Mouse (Mus musculus): ENCODE results near the gene Mbd5. TPM values are rescaled to one million over a fixed set of nuclear protein-coding genes. Genes with fewer than 3 reads are reported as not detected.

Mbd5 gene
- total and polyA plus RNA-seq, 3 experiments = 4.4 to 8.7 TPM; not detected in 1

DNA sequence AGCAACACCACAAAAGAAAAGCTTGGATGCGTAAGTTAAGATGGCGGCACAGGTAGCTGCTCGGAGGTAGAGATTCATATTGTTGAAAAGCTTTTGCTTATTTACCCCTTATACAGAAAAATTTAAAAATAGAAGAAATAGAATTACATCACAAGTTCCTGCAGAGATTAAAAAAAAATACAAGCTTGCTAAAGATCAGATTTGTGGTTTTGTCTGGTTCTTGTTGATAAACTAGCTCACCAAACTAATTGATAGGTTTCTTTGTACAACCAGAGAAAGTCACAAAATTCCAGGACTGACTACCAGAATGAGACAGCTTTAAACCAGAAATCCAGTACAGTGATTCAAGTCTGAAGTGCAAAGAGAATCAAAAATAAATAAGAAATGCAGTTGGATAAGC is 242.4 kb downstream of the Mbd5 start:
- DNase-seq (ENCODE audit: low read depth, low spot score) = peak; percentile 11
- no peak overlapping the region for H3K4me3 ChIP-seq (ENCODE audit: control insufficient read depth in 1 of 2, insufficient read depth in 1 of 2, low read depth in 2 of 2, low read length in 2 of 2)
- TF ChIP-seq EP300 (IDR thresholded peaks at IDR 0.05; ENCODE audit: low read depth in 1 of 2, low read length in 2 of 2) = peak in 1 of 2 experiments; percentile 39; a peak in 1 of 4 replicates
- TF ChIP-seq ZNF384 (IDR thresholded peaks at IDR 0.05; ENCODE audit: low read depth, low read length) = 0 out of 2 replicates have a peak, but pooled peaks have one; percentile 20
- TF ChIP-seq TCF12 (IDR thresholded peaks at IDR 0.05; ENCODE audit: low read depth, low read length) = peak; percentile 64; the same call in 1 of the 2 replicates
- no peak for TF ChIP-seq UBTF (IDR thresholded peaks at IDR 0.05; ENCODE audit: borderline replicate concordance, insufficient read depth, low read depth, low read length)
- peak; percentile 94 for TF ChIP-seq RCOR1 (IDR thresholded peaks at IDR 0.05; ENCODE audit: low read depth, low read length)
- TF ChIP-seq MYB (IDR thresholded peaks at IDR 0.05; ENCODE audit: low read depth, low read length) = no peak
- TF ChIP-seq POLR2AphosphoS2 (IDR thresholded peaks at IDR 0.05; ENCODE audit: low read length) = no peak
- TF ChIP-seq E2F4 (IDR thresholded peaks at IDR 0.05; ENCODE audit: borderline replicate concordance, low read depth, low read length) = no peak
- no peak for TF ChIP-seq ZC3H11A (IDR thresholded peaks at IDR 0.05; ENCODE audit: low read depth, low read length)
- no peaks in the 10 kb centered on the region for H3K79me2 ChIP-seq (ENCODE audit: control insufficient read depth, insufficient read depth, low read length, poor library complexity)
- H3K9ac ChIP-seq (ENCODE audit: control insufficient read depth, low read depth, low read length, poor library complexity, severe bottlenecking) = no peak overlapping the region
- H3K9me3 ChIP-seq (replicated peaks; ENCODE audit: insufficient read depth, low read length) = no peaks in the 10 kb centered on the region
- H3K27ac ChIP-seq (ENCODE audit: control insufficient read depth, low read depth, low read length) = no peak overlapping the region
- H3K4me1 ChIP-seq (ENCODE audit: control insufficient read depth in 1 of 2, insufficient read depth in 2 of 2, low read length in 2 of 2) = no peaks in the 10 kb centered on the region
- no peaks in the 10 kb centered on the region for H3K27me3 ChIP-seq (ENCODE audit: control insufficient read depth in 1 of 2, insufficient read depth in 2 of 2, low read length in 2 of 2)
- H3K36me3 ChIP-seq (ENCODE audit: control insufficient read depth in 1 of 2, insufficient read depth in 2 of 2, low read length in 2 of 2) = no peaks in the 10 kb centered on the region

DNA sequence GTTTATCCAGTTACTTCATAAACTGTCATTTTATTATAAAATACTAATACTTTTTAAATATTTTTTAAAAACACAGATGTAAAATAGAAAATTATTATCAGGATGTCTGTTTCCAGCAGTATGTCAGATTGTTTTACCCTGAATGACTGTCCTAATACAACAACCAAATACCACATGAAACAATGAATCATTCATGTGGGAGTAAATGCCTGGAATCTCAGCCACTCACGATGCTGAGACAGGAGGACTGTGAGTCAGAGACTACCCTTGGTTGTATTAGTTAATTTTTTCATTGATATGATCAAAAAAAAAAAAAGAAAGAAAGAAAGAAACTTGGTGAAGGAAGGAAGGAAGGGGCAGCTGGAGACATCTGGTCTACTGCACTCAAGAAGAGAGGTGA is 254.8 kb downstream of the Mbd5 start:
- H3K4me3 ChIP-seq (ENCODE audit: control insufficient read depth in 1 of 2, insufficient read depth in 1 of 2, low read depth in 2 of 2, low read length in 2 of 2) = no peak overlapping the region
- H3K27me3 ChIP-seq (ENCODE audit: control insufficient read depth in 1 of 2, insufficient read depth in 2 of 2, low read length in 2 of 2) = no peaks in the 10 kb centered on the region
- no peak for DNase-seq (ENCODE audit: low read depth, low spot score)
- H3K4me1 ChIP-seq (ENCODE audit: control insufficient read depth in 1 of 2, insufficient read depth in 2 of 2, low read length in 2 of 2) = peaks cover 0 to 2% of the 10 kb centered on the region in 2 experiments; a peak in 1 of 4 replicates
- no peak overlapping the region for H3K9ac ChIP-seq (ENCODE audit: control insufficient read depth, low read depth, low read length, poor library complexity, severe bottlenecking)
- H3K79me2 ChIP-seq (ENCODE audit: control insufficient read depth, insufficient read depth, low read length, poor library complexity) = no peaks in the 10 kb centered on the region
- TF ChIP-seq POLR2A (IDR thresholded peaks at IDR 0.05; ENCODE audit: control insufficient read depth in 1 of 2, insufficient read depth in 1 of 2, low read depth in 1 of 2, low read length in 2 of 2, poor library complexity in 1 of 2) (no peak), CHD2 (IDR thresholded peaks at IDR 0.05; ENCODE audit: low read length) (no peak), HCFC1 (IDR thresholded peaks at IDR 0.05; ENCODE audit: low read depth, low read length) (no peak), USF1 (IDR thresholded peaks at IDR 0.05; ENCODE audit: low read depth, low read length) (no peak), MAZ (IDR thresholded peaks at IDR 0.05; ENCODE audit: low read depth, low read length) (no peak), KAT2A (conservative IDR thresholded peaks at IDR 0.05; ENCODE audit: low read depth, low read length) (no peak), TAL1 (IDR thresholded peaks at IDR 0.05; ENCODE audit: low read length) (no peak), MYB (IDR thresholded peaks at IDR 0.05; ENCODE audit: low read depth, low read length) (no peak), RAD21 (IDR thresholded peaks at IDR 0.05; ENCODE audit: low read depth, low read length) (no peak), TCF12 (IDR thresholded peaks at IDR 0.05; ENCODE audit: low read depth, low read length) (no peak), SIN3A (IDR thresholded peaks at IDR 0.05; ENCODE audit: low read length) (no peak), MXI1 (IDR thresholded peaks at IDR 0.05; ENCODE audit: low read depth, low read length) (no peak), ETS1 (IDR thresholded peaks at IDR 0.05; ENCODE audit: low read depth, low read length) (no peak), BHLHE40 (IDR thresholded peaks at IDR 0.05; ENCODE audit: borderline replicate concordance, low read depth, low read length) (no peak), ZKSCAN1 (IDR thresholded peaks at IDR 0.05; ENCODE audit: low read depth, low read length) (no peak), CHD1 (IDR thresholded peaks at IDR 0.05; ENCODE audit: low read depth, low read length) (no peak)
- no peak overlapping the region for H3K27ac ChIP-seq (ENCODE audit: control insufficient read depth, low read depth, low read length)
- peaks cover 0 to 3% of the 10 kb centered on the region in 2 experiments; a peak in 2 of 4 replicates for H3K36me3 ChIP-seq (ENCODE audit: control insufficient read depth in 1 of 2, insufficient read depth in 2 of 2, low read length in 2 of 2)
- H3K9me3 ChIP-seq (replicated peaks; ENCODE audit: insufficient read depth, low read length) = no peaks in the 10 kb centered on the region
